Mouse (Mus musculus): ENCODE results near the gene Abhd10.

Gene Abhd10

GRCm38 (mm10) chr16:45742615-45743476 is at the start of gene Abhd10:
TSS of gene Abhd10 (minus strand) at chr16:45742955.
- DNase-seq, result peak; percentile 94

- no peak for DNase-seq
Observed at GRCm38 (mm10) chr16:45791286-45791685, 48.5 kb upstream of the Abhd10 start.

GRCm38 (mm10) chr16:45789311-45789710 is 46.6 kb upstream of the Abhd10 start:
- no peak for DNase-seq

- DNase-seq, result no peak
Observed at GRCm38 (mm10) chr16:45787650-45788049, 44.9 kb upstream of the Abhd10 start.

GRCm38 (mm10) chr16:45786639-45787038 is 43.9 kb upstream of the Abhd10 start:
- DNase-seq, result peak in 1 of 2 experiments; percentile 35

GRCm38 (mm10) chr16:45780001-45780400 is 37.2 kb upstream of the Abhd10 start:
- DNase-seq, result no peak

GRCm38 (mm10) chr16:45774813-45775212 is 32.1 kb upstream of the Abhd10 start:
- no peak for DNase-seq

- DNase-seq, result no peak
Observed at GRCm38 (mm10) chr16:45770914-45771313, 28.2 kb upstream of the Abhd10 start.

- DNase-seq, result no peak
Observed at GRCm38 (mm10) chr16:45767853-45768640, 25.3 kb upstream of the Abhd10 start.

GRCm38 (mm10) chr16:45767434-45767833 is 24.7 kb upstream of the Abhd10 start:
- DNase-seq, result no peak

GRCm38 (mm10) chr16:45765801-45766494 is 23.2 kb upstream of the Abhd10 start:
- no peak for DNase-seq

- no peak for DNase-seq
Observed at GRCm38 (mm10) chr16:45765102-45765501, 22.3 kb upstream of the Abhd10 start.

- DNase-seq, result no peak
Observed at GRCm38 (mm10) chr16:45762859-45763505, 20.2 kb upstream of the Abhd10 start.

GRCm38 (mm10) chr16:45761425-45761824 is 18.7 kb upstream of the Abhd10 start:
- DNase-seq, result no peak

GRCm38 (mm10) chr16:45758726-45759269 is 16.0 kb upstream of the Abhd10 start:
- DNase-seq, result no peak

GRCm38 (mm10) chr16:45757421-45758078 is 14.8 kb upstream of the Abhd10 start:
- DNase-seq, result no peak

GRCm38 (mm10) chr16:45756855-45757254 is 14.1 kb upstream of the Abhd10 start:
- no peak for DNase-seq

GRCm38 (mm10) chr16:45743591-45744144 is 913 bp upstream of the Abhd10 start:
- no peak for DNase-seq

GRCm38 (mm10) chr16:45737880-45738279 is 4.9 kb downstream of the Abhd10 start:
- DNase-seq, result no peak

GRCm38 (mm10) chr16:45736724-45737123 is 6.0 kb downstream of the Abhd10 start:
- no peak for DNase-seq

- DNase-seq, result no peak
Observed at GRCm38 (mm10) chr16:45729163-45729562, 13.6 kb downstream of the Abhd10 start.

- no peak for DNase-seq
Observed at GRCm38 (mm10) chr16:45724742-45725102, 18.0 kb downstream of the Abhd10 start.

Data from thymus, adult 18-20 months (tissue).